Mouse (Mus musculus) E14TG2a.4 (cell line): ENCODE measurements around the gene Shank2.

ENCODE experiments used
- H3K27me3 ChIP-seq: 2 replicates; pipeline ENCODE4 v1.6.1; 2014; ENCODE audit warnings: low read length, control low read depth; ENCODE audit not compliant: insufficient read depth
- H3K36me3 ChIP-seq: 2 replicates; pipeline ENCODE4 v1.6.1; 2014; ENCODE audit warnings: low read length, control low read depth; ENCODE audit not compliant: insufficient read depth
- H3K4me1 ChIP-seq: replicated peaks from 2 replicates; pipeline ENCODE4 v1.6.1; 2014; ENCODE audit warnings: low read depth, low read length, control low read depth
- H3K4me3 ChIP-seq: replicated peaks from 2 replicates; pipeline ENCODE4 v1.5.1; 2014; ENCODE audit warnings: mild to moderate bottlenecking, low read length
- H3K9me3 ChIP-seq: 2 replicates; pipeline ENCODE4 v1.6.1; 2014; ENCODE audit warnings: low read length, control low read depth
- CTCF ChIP-seq: conservative IDR thresholded peaks from 2 replicates; pipeline ENCODE4 v1.5.1; 2014; ENCODE audit warnings: low read length
- NANOG ChIP-seq: IDR thresholded peaks from 2 replicates; pipeline ENCODE4 v1.6.1; 2014; ENCODE audit warnings: borderline replicate concordance, low read length, mixed read lengths
- POU5F1 ChIP-seq: IDR thresholded peaks from 2 replicates; pipeline ENCODE4 v1.6.1; 2014; ENCODE audit warnings: low read length, borderline replicate concordance

Gene Shank2

GRCm38 (mm10) chr7:144254674-144255246, 253.0 kb downstream of the Shank2 start:
- TF ChIP-seq NANOG = no peak
- no peak for TF ChIP-seq CTCF
- TF ChIP-seq POU5F1 = no peak
- Histone ChIP-seq H3K4me3 (no peak overlapping the region), H3K9me3 (no peaks in the 10 kb centered on the region), H3K27me3 (peaks cover 9% of the 10 kb centered on the region; the same call in 1 of the 2 replicates), H3K36me3 (no peaks in the 10 kb centered on the region), H3K4me1 (peaks cover 8% of the 10 kb centered on the region; the same call in 1 of the 2 replicates)

DNA sequence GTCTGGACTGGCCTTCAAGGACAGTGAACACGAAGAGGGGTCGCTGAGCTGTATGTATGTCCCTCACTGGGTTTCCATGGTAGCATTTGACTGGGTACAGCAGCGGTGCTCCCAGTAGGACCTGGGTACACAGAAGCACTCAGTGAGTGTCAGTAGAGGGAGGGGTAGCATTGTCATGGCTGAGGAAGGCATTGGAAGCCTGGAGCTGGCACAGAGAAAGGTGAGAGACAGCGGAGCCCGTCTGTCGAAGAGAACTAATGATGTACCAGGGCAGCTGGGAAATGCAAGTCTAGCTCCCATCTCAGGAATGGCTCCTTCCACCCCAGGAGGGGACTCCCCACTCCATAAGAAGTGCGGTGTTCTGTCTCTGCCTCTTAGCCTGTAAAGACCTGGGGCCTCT, 256.1 kb downstream of the Shank2 start:
- Histone ChIP-seq H3K9me3 (no peaks in the 10 kb centered on the region), H3K36me3 (no peaks in the 10 kb centered on the region), H3K4me3 (no peak overlapping the region), H3K4me1 (peaks cover 8% of the 10 kb centered on the region; the same call in 1 of the 2 replicates), H3K27me3 (peaks cover 13% of the 10 kb centered on the region)
- TF ChIP-seq CTCF = no peak
- no peak for TF ChIP-seq POU5F1

DNA sequence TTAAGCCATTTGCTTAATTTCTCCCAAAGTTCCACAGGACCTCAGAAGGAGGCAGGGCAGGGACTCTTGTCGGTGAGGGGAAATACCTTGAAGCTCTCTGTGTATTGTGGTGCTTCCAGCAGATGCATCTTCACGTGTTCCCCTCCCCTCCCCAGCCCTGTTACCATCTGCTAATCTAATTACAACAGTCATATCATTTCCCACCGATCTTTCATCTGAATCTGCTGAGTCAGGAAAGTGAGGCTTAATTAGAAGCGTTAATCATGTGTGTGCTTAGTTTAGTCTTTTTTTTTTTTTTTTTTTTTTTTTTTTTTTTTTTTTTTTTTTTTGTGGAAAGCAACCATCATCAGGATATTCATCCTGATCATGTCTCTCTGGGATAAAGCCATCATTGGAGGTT, 256.6 kb downstream of the Shank2 start:
- peaks cover 8% of the 10 kb centered on the region; the same call in 1 of the 2 replicates for H3K4me1 ChIP-seq
- no peak for TF ChIP-seq POU5F1
- TF ChIP-seq CTCF = no peak
- no peak for TF ChIP-seq NANOG

GRCm38 (mm10) chr7:144262666-144263065, 260.9 kb downstream of the Shank2 start:
- Histone ChIP-seq H3K36me3 (no peaks in the 10 kb centered on the region), H3K4me3 (no peak overlapping the region), H3K9me3 (no peaks in the 10 kb centered on the region), H3K27me3 (peaks cover 8% of the 10 kb centered on the region), H3K4me1 (0 out of 2 replicates have a peak, but pooled peaks cover 4% of the 10 kb centered on the region)
- TF ChIP-seq NANOG = no peak
- no peak for TF ChIP-seq POU5F1
- TF ChIP-seq CTCF = no peak

More for the DNA sequence above, 256.6 kb downstream of the Shank2 start:
- Histone ChIP-seq H3K9me3 (no peaks in the 10 kb centered on the region), H3K4me3 (no peak overlapping the region), H3K27me3 (peaks cover 9% of the 10 kb centered on the region), H3K36me3 (no peaks in the 10 kb centered on the region)

DNA sequence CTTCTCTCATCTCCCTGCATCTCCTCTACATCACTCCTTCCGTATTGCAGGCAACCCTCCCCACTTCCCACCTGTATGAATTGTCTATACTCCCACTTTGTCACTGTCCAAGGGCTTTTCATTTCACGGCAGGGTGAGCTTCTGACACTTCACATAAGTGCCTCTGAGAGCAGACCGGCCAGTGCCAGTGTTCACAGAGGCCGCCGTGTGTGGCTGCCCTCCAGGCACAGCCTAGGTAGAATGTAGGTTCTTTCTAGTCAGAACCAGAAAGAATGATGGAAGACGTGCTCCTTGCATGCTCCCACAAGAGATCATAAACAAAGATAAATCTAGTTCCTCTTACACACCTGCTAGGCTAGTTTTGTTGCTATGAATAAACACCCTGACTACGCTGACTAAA, 265.0 kb downstream of the Shank2 start:
- Histone ChIP-seq H3K4me3 (no peak overlapping the region), H3K9me3 (no peaks in the 10 kb centered on the region), H3K4me1 (0 out of 2 replicates have a peak, but pooled peaks cover 4% of the 10 kb centered on the region), H3K36me3 (no peaks in the 10 kb centered on the region), H3K27me3 (peaks cover 8% of the 10 kb centered on the region; the same call in 1 of the 2 replicates)
- TF ChIP-seq POU5F1 = no peak
- no peak for TF ChIP-seq CTCF
- no peak for TF ChIP-seq NANOG

DNA sequence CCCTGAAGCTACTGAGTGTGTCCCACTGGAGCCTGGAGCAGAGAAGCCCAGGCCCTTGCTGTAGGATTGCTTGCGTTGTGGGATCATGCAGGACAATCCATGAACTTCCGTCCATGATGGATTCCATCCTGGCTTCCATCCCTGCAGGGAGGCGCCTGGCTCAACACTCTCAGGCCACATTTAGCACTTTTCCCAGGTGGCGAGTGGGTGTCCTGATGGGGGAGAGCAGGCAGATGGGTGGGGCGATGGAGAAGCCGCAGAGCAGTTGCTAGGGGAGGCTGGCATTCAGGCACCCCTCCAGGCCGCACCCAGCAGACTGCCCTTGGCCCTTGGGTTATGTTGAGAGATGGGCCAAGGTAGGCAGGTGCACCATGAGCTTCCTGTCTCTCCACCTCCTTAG, 266.6 kb downstream of the Shank2 start:
- Histone ChIP-seq H3K4me3 (no peak overlapping the region), H3K9me3 (no peaks in the 10 kb centered on the region), H3K27me3 (peaks cover 8% of the 10 kb centered on the region; the same call in 1 of the 2 replicates), H3K36me3 (no peaks in the 10 kb centered on the region), H3K4me1 (0 out of 2 replicates have a peak, but pooled peaks cover 4% of the 10 kb centered on the region)
- TF ChIP-seq CTCF (no peak), NANOG (no peak), POU5F1 (no peak)

DNA sequence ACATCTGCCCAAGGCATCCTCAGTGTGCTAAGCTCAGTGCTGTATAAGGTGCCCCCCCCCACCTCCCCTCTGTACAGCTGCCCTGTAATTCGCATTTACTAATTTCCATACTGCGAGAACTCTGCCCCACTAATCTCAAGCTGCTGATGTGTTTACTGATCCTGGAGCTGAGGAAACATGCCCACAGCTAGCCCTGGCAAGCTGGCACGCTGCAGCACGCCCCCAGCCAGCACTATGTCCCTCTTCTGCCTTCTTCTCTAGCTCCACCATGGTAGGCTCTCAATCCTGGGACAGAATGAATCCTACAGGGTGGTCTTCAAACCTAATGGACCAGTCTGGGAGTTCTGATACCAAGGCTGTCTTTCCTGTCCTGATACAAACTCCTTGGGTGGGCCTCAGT, 267.1 kb downstream of the Shank2 start:
- Histone ChIP-seq H3K4me1 (0 out of 2 replicates have a peak, but pooled peaks cover 4% of the 10 kb centered on the region), H3K36me3 (no peaks in the 10 kb centered on the region), H3K27me3 (peaks cover 8% of the 10 kb centered on the region; the same call in 1 of the 2 replicates), H3K4me3 (no peak overlapping the region), H3K9me3 (no peaks in the 10 kb centered on the region)
- TF ChIP-seq POU5F1 (no peak), CTCF (no peak), NANOG (no peak)

DNA sequence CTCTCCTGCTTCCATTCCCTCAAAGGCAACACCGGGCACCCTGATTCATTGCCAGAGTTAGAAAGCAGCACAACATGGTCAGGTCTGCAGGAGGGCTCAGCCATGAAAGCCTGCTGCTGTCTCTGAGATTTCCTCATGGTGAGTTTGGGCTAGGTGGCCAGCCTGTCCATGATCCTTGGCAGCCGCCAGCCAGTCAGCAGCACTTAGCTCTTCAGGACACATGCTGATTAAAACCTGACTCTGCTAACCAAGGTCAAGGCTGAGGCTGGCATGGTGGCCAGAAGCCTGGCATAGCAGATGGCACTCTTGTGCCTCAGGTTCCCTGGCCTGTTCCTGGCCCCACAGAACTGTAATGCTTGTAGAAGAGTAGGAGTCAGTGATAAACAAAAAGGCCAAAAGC, 269.3 kb downstream of the Shank2 start:
- Histone ChIP-seq H3K27me3 (peaks cover 8% of the 10 kb centered on the region; the same call in 1 of the 2 replicates), H3K4me3 (no peak overlapping the region), H3K9me3 (no peaks in the 10 kb centered on the region), H3K36me3 (no peaks in the 10 kb centered on the region), H3K4me1 (no peaks in the 10 kb centered on the region)
- TF ChIP-seq CTCF = no peak
- no peak for TF ChIP-seq POU5F1
- no peak for TF ChIP-seq NANOG

DNA sequence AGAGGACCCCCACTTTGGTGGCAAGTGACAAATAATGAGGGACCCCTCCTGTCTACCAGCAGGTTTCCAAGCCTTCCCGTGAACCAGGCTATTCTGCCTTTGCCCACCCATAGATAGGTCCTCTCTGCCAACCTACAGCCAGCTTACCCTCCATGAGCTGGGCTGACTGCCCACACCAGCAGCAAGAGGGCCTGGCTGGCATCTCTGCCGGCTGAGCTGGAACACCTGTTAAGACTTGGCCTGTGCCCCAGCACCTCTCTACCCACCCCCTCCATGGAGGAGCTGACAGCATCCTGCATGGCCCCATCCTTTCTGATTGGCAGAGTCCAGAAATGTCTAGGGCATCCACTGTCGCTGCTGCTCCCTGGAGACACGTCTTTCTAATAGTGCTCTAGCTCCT, 277.0 kb downstream of the Shank2 start:
- Histone ChIP-seq H3K36me3 (no peaks in the 10 kb centered on the region), H3K9me3 (no peaks in the 10 kb centered on the region), H3K27me3 (peaks cover 20% of the 10 kb centered on the region), H3K4me1 (peaks cover 5% of the 10 kb centered on the region), H3K4me3 (no peak overlapping the region)
- no peak for TF ChIP-seq POU5F1
- no peak for TF ChIP-seq NANOG
- TF ChIP-seq CTCF = no peak
